20 mouse cellular contexts compared by ENCODE assay signal in genomic region chr6:147244294-147244693, GRCm38 (mm10). TPM values are rescaled to one million over a fixed set of nuclear protein-coding genes. Genes with fewer than 3 reads are reported as not detected.
DNase-seq lines count a peak whose midpoint lies in the region; ATAC-seq and TF ChIP-seq lines count a peak whose summit lies in the region.
"Had no signal": no experiment of that assay in that cellular context is flagged by ENCODE, and none has a peak within 500 bp of the region (broad histone marks: within the 10 kb centered on the region; RNA-seq: fewer than 3 reads in every experiment).

No protein-coding gene starts in this region.

- dilution Hi-C loops in CH12.LX (cut with MboI; ENCODE audit: extremely low pct_ligation_motif_present, extremely low pct_unique_long_range_greater_than_20kb, low sequenced_read_pairs), result no loop called here

- no peaks in the 10 kb centered on the region for H3K36me3 ChIP-seq in hindbrain, postnatal 0 days (ENCODE audit: insufficient read depth, low read length)
- no peaks in the 10 kb centered on the region for H3K36me3 ChIP-seq in hindbrain, embryonic 14.5 days (replicated peaks; ENCODE audit: control insufficient read depth, insufficient read depth)
- no peaks in the 10 kb centered on the region for H3K36me3 ChIP-seq in lung, embryonic 14.5 days (ENCODE audit: insufficient read depth)
- peaks cover 9 to 17% of the 10 kb centered on the region in 2 experiments for H3K36me3 ChIP-seq in CH12.LX (replicated peaks in 1 of 2; ENCODE audit: control insufficient read depth in 1 of 2, insufficient read depth in 1 of 2, low read length in 1 of 2)
- H3K36me3 ChIP-seq in limb, embryonic 10.5 days, result no peaks in the 10 kb centered on the region
- H3K36me3 ChIP-seq: heart, embryonic 12.5 days; limb, embryonic 15.5 days; liver, embryonic 15.5 days; midbrain, embryonic 13.5 days; neural tube, embryonic 13.5 days had no signal

- no peaks in the 10 kb centered on the region for H3K9me3 ChIP-seq in hindbrain, postnatal 0 days (ENCODE audit: low read length)
- H3K9me3 ChIP-seq in hindbrain, embryonic 14.5 days (ENCODE audit: control insufficient read depth, low read length), result no peaks in the 10 kb centered on the region
- no peaks in the 10 kb centered on the region for H3K9me3 ChIP-seq in lung, embryonic 14.5 days (ENCODE audit: low read depth, low read length)
- no peaks in the 10 kb centered on the region for H3K9me3 ChIP-seq in CH12.LX (replicated peaks; ENCODE audit: low read length)
- no peaks in the 10 kb centered on the region for H3K9me3 ChIP-seq in limb, embryonic 10.5 days (replicated peaks)
- H3K9me3 ChIP-seq: heart, embryonic 12.5 days; limb, embryonic 15.5 days; liver, embryonic 15.5 days; midbrain, embryonic 13.5 days; neural tube, embryonic 13.5 days had no signal

- no peak for TF ChIP-seq POLR2A in CH12.LX (IDR thresholded peaks at IDR 0.05; ENCODE audit: low read depth, low read length)

- TF ChIP-seq RAD21 in CH12.LX (IDR thresholded peaks at IDR 0.05; ENCODE audit: low read depth, low read length), result peak; percentile 77

- no peaks in the 10 kb centered on the region for H3K27me3 ChIP-seq in hindbrain, postnatal 0 days (ENCODE audit: insufficient read depth, low read length)
- H3K27me3 ChIP-seq in hindbrain, embryonic 14.5 days (ENCODE audit: control insufficient read depth, insufficient read depth, low read length), result no peaks in the 10 kb centered on the region
- H3K27me3 ChIP-seq in lung, embryonic 14.5 days (ENCODE audit: insufficient read depth, low read length), result no peaks in the 10 kb centered on the region
- no peaks in the 10 kb centered on the region for H3K27me3 ChIP-seq in CH12.LX (replicated peaks)
- H3K27me3 ChIP-seq in limb, embryonic 10.5 days (ENCODE audit: low read depth, poor library complexity, severe bottlenecking), result no peaks in the 10 kb centered on the region
- H3K27me3 ChIP-seq: heart, embryonic 12.5 days; limb, embryonic 15.5 days; liver, embryonic 15.5 days; midbrain, embryonic 13.5 days; neural tube, embryonic 13.5 days had no signal

- 0 out of 2 replicates have a peak, but pooled peaks cover 6% of the 10 kb centered on the region for H3K79me2 ChIP-seq in CH12.LX (replicated peaks; ENCODE audit: control insufficient read depth, extremely low read depth, insufficient read depth, poor library complexity, severe bottlenecking)

- TF ChIP-seq EP300 in CH12.LX (IDR thresholded peaks at IDR 0.05; ENCODE audit: low read length), result no peak

- H3K9ac ChIP-seq in hindbrain, postnatal 0 days (replicated peaks; ENCODE audit: low read length), result no peak overlapping the region
- H3K9ac ChIP-seq in hindbrain, embryonic 14.5 days, result no peak overlapping the region
- no peak overlapping the region for H3K9ac ChIP-seq in lung, embryonic 14.5 days
- no peak overlapping the region for H3K9ac ChIP-seq in CH12.LX (ENCODE audit: insufficient read depth, low read depth)
- H3K9ac ChIP-seq: heart, embryonic 12.5 days; limb, embryonic 15.5 days; liver, embryonic 15.5 days; midbrain, embryonic 13.5 days; neural tube, embryonic 13.5 days had no signal

- no peaks in the 10 kb centered on the region for H3K4me1 ChIP-seq in hindbrain, postnatal 0 days (ENCODE audit: insufficient read depth, low read length)
- H3K4me1 ChIP-seq in hindbrain, embryonic 14.5 days (replicated peaks; ENCODE audit: control insufficient read depth, insufficient read depth, low read length), result no peaks in the 10 kb centered on the region
- H3K4me1 ChIP-seq in lung, embryonic 14.5 days (ENCODE audit: insufficient read depth), result no peaks in the 10 kb centered on the region
- peaks cover 6 to 15% of the 10 kb centered on the region in 2 experiments for H3K4me1 ChIP-seq in CH12.LX (ENCODE audit: control insufficient read depth in 1 of 2, insufficient read depth in 2 of 2)
- H3K4me1 ChIP-seq in limb, embryonic 10.5 days, result no peaks in the 10 kb centered on the region
- H3K4me1 ChIP-seq: heart, embryonic 12.5 days; limb, embryonic 15.5 days; liver, embryonic 15.5 days; midbrain, embryonic 13.5 days; neural tube, embryonic 13.5 days had no signal

- in situ Hi-C loops in CH12.LX (cut with MboI; ENCODE audit: low pct_ligation_motif_present, low pct_unique_long_range_greater_than_20kb, low sequenced_read_pairs), result loop anchor here (10.0 kb wide), 1 partner anchor 229 kb away; no protein-coding TSS in a partner anchor

- H3K27ac ChIP-seq in hindbrain, postnatal 0 days, result no peak overlapping the region
- no peak overlapping the region for H3K27ac ChIP-seq in hindbrain, embryonic 14.5 days
- no peak overlapping the region for H3K27ac ChIP-seq in lung, embryonic 14.5 days (ENCODE audit: low read depth)
- H3K27ac ChIP-seq in CH12.LX (ENCODE audit: insufficient read depth, low read depth), result no peak overlapping the region
- H3K27ac ChIP-seq in limb, embryonic 10.5 days, result no peak overlapping the region
- H3K27ac ChIP-seq: limb, embryonic 15.5 days; liver, embryonic 15.5 days; midbrain, embryonic 13.5 days; neural tube, embryonic 13.5 days had no signal

- 0 out of 2 replicates have a peak, but pooled peaks have one; percentile 29 for ATAC-seq in hindbrain, postnatal 0 days
- ATAC-seq in hindbrain, embryonic 14.5 days (ENCODE audit: low FRiP score), result no peak
- ATAC-seq in lung, embryonic 14.5 days (ENCODE audit: insufficient read depth), result no peak
- 0 out of 2 replicates have a peak, but pooled peaks have one; percentile 22 for ATAC-seq in common myeloid progenitor, adult 5-6 weeks (replicated peaks; ENCODE audit: low read depth, poor library complexity, severe bottlenecking)

- no peak overlapping the region for H3K4me3 ChIP-seq in hindbrain, postnatal 0 days (ENCODE audit: low read length)
- H3K4me3 ChIP-seq in hindbrain, embryonic 14.5 days (replicated peaks; ENCODE audit: low read length), result no peak overlapping the region
- H3K4me3 ChIP-seq in lung, embryonic 14.5 days (ENCODE audit: low read depth, low read length), result no peak overlapping the region
- no peak overlapping the region for H3K4me3 ChIP-seq in CH12.LX (replicated peaks in 1 of 3; ENCODE audit: low read depth in 2 of 3, low read length in 2 of 3, poor library complexity in 1 of 3)
- H3K4me3 ChIP-seq in limb, embryonic 10.5 days, result no peak overlapping the region
- H3K4me3 ChIP-seq: heart, embryonic 12.5 days; limb, embryonic 15.5 days; liver, embryonic 15.5 days; neural tube, embryonic 13.5 days had no signal

- DNase-seq in hindbrain, postnatal 0 days (ENCODE audit: low spot score), result no peak
- no peak for DNase-seq in hindbrain, embryonic 14.5 days (ENCODE audit: low spot score)
- DNase-seq in lung, embryonic 14.5 days, result no peak
- DNase-seq in lung, postnatal 25 days (ENCODE audit: low spot score), result no peak
- DNase-seq in CH12.LX (ENCODE audit: extremely low read depth), result peak; percentile 34
- DNase-seq in limb, embryonic 10.5 days (ENCODE audit: low spot score), result no peak
- DNase-seq: cerebellum, adult 11 months; cerebellum, adult 9-11 months; heart, postnatal 14 days; kidney, adult 2 months; kidney, postnatal 10 days; lung, postnatal 14 days; thymus, postnatal 25 days had no signal

- H3K4me2 ChIP-seq in hindbrain, postnatal 0 days (ENCODE audit: low read depth, low read length), result no peak overlapping the region
- H3K4me2 ChIP-seq in hindbrain, embryonic 14.5 days (replicated peaks), result no peak overlapping the region
- no peak overlapping the region for H3K4me2 ChIP-seq in lung, embryonic 14.5 days
- 0 out of 2 replicates have a peak overlapping the region, but pooled peaks have one; percentile 22 for H3K4me2 ChIP-seq in CH12.LX (ENCODE audit: insufficient read depth, low read depth, poor library complexity, severe bottlenecking)
- H3K4me2 ChIP-seq: heart, embryonic 12.5 days; limb, embryonic 15.5 days; liver, embryonic 15.5 days had no signal

- TF ChIP-seq CTCF in hindbrain, postnatal 0 days (IDR thresholded peaks at IDR 0.05; ENCODE audit: low read depth), result peak; percentile 40
- peak; percentile 40; the same call in 1 of the 2 replicates for TF ChIP-seq CTCF in lung, embryonic 14.5 days (IDR thresholded peaks at IDR 0.05; ENCODE audit: low read depth)
- peak in 1 of 2 experiments; percentile 68; a peak in 2 of 4 replicates for TF ChIP-seq CTCF in CH12.LX (conservative IDR thresholded peaks at IDR 0.05 in 1 of 2, IDR thresholded peaks at IDR 0.05 in 1 of 2; ENCODE audit: low read depth in 2 of 2, low read length in 2 of 2)

TF ChIP-seq in CH12.LX, 34 proteins besides CTCF, POLR2A, EP300 and RAD21:
- no peak for TF ChIP-seq ZKSCAN1 (IDR thresholded peaks at IDR 0.05; ENCODE audit: borderline replicate concordance, low read depth, low read length)
- TF ChIP-seq IRF4 (IDR thresholded peaks at IDR 0.05; ENCODE audit: low read depth, low read length), result no peak
- TF ChIP-seq SMC3 (IDR thresholded peaks at IDR 0.05; ENCODE audit: low read depth, low read length), result peak; percentile 59
- TF ChIP-seq TCF12 (IDR thresholded peaks at IDR 0.05; ENCODE audit: low read depth, low read length), result no peak
TF ChIP-seq in CH12.LX: peak in this region for 1.

RNA-seq across cellular contexts. Expression of gene Pthlh, which starts 19.7 kb away (rescaled TPM):
- total RNA-seq in hindbrain, postnatal 0 days (2014; rRNA removed), result 3.2 and 6.1 TPM in 2 replicates
- polyA plus RNA-seq in hindbrain, postnatal 0 days (2015; fragmentation: Nextera tagmentation; extraction: Ambion mirVana), result 4.5 and 4.8 TPM in 2 replicates
- 3.2 and 4.3 TPM in 2 replicates for polyA plus RNA-seq in hindbrain, embryonic 14.5 days (2014; fragmentation: Nextera tagmentation; extraction: Ambion mirVana)
- polyA plus RNA-seq in lung, embryonic 14.5 days (2014; fragmentation: Nextera tagmentation; extraction: Ambion mirVana), result 12.3 and 13.1 TPM in 2 replicates
- total RNA-seq in CH12.LX (2012; rRNA removed) (not detected in 2 replicates), CH12.LX (2014; rRNA removed) (not detected in 2 replicates)
- polyA plus RNA-seq in CH12.LX (2012; ENCODE audit: insufficient read length, low read depth), result not detected in 2 replicates
- not detected in 2 replicates for total RNA-seq in common myeloid progenitor, adult 5-6 weeks (2017)
- polyA plus RNA-seq in limb, embryonic 10.5 days (2016; fragmentation: Nextera tagmentation; extraction: Ambion mirVana), result 0.39 and 0.71 TPM in 2 replicates
- total RNA-seq: megakaryocyte, adult 5-6 weeks had no signal
- polyA plus RNA-seq: liver, embryonic 15.5 days had no signal

Comparison
In these comparisons a context has a peak if more than half of its experiments do, and no peak if none do; other contexts are left out.
1. ATAC-seq: peak in hindbrain, postnatal 0 days (single experiment) and common myeloid progenitor, adult 5-6 weeks (single experiment); none in hindbrain, embryonic 14.5 days (single experiment) and lung, embryonic 14.5 days (single experiment).